Mouse (Mus musculus): ENCODE measurements around the gene Gm36864. TPM values are rescaled to one million over a fixed set of nuclear protein-coding genes. Genes with fewer than 3 reads are reported as not detected.
"Not testable (repeated sequence)": the region's sequence is repeated elsewhere in the genome, so short reads cannot be mapped to it uniquely, and the experiment has no call there.

Gene Gm36864
- total and polyA plus RNA-seq, 3 experiments, result 0.16 TPM; not detected in 2

DNA sequence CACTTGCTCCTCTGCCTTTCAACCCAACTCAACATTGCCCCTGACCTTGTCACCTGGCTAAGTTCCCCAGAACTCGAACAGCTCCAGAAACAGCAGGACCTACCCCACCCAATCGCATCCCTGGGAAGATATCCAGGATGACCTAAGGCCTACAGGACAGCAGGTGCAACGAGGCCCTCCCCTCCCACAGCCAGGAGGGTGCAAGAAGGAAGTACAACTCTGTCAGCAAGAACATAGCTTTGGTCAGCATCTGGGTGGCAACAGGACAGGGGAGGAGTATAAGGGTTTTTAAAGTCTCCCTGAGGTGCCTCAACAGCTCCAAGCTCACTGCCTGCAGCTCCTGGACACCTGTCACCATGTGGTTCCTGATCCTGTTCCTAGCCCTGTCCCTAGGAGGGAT is 38.1 kb upstream of the Gm36864 start, which contains the start of gene Klk1b3:
Gene Klk1b3 (plus strand): TSS at position 301 of the 400 bp plus-strand sequence.
- Histone ChIP-seq H3K4me1 (ENCODE audit: control insufficient read depth in 1 of 2, insufficient read depth in 2 of 2) (no peaks in the 10 kb centered on the region), H3K4me2 (ENCODE audit: insufficient read depth, low read depth, poor library complexity, severe bottlenecking) (no peak within 1 kb of the TSS), H3K4me3 (replicated peaks in 1 of 3; ENCODE audit: low read depth in 2 of 3, low read length in 2 of 3, poor library complexity in 1 of 3) (no peak within 1 kb of the TSS), H3K9ac (ENCODE audit: insufficient read depth, low read depth) (no peak within 1 kb of the TSS), H3K9me3 (replicated peaks; ENCODE audit: low read length) (no peaks in the 10 kb centered on the region), H3K36me3 (replicated peaks in 1 of 2; ENCODE audit: control insufficient read depth in 1 of 2, insufficient read depth in 1 of 2, low read length in 1 of 2) (no peaks in the 10 kb centered on the region), H3K27ac (ENCODE audit: insufficient read depth, low read depth) (no peak within 1 kb of the TSS), H3K79me2 (replicated peaks; ENCODE audit: control insufficient read depth, extremely low read depth, insufficient read depth, poor library complexity, severe bottlenecking) (no peaks in the 10 kb centered on the region), H3K27me3 (replicated peaks) (peaks cover 38% of the 10 kb centered on the region)
- no peak for DNase-seq (ENCODE audit: extremely low read depth)
- TF ChIP-seq USF1 (IDR thresholded peaks at IDR 0.05; ENCODE audit: low read depth, low read length) (no peak), USF2 (conservative IDR thresholded peaks at IDR 0.05; ENCODE audit: low read depth, low read length) (no peak), NRF1 (IDR thresholded peaks at IDR 0.05; ENCODE audit: low read depth, low read length) (no peak), JUN (IDR thresholded peaks at IDR 0.05; ENCODE audit: insufficient read depth, low read depth, low read length) (no peak), MXI1 (IDR thresholded peaks at IDR 0.05; ENCODE audit: low read depth, low read length) (no peak), UBTF (IDR thresholded peaks at IDR 0.05; ENCODE audit: low read depth, low read length) (no peak), NELFE (IDR thresholded peaks at IDR 0.05; ENCODE audit: low read depth, low read length) (no peak), ZMIZ1 (IDR thresholded peaks at IDR 0.05; ENCODE audit: low read depth, low read length) (no peak)
- in situ Hi-C loops (cut with MboI; ENCODE audit: low pct_ligation_motif_present, low pct_unique_long_range_greater_than_20kb, low sequenced_read_pairs) (loop anchor here (5.0 kb wide), 2 partner anchors 76 to 136 kb away; no protein-coding TSS in a partner anchor), dilution Hi-C loops (cut with MboI; ENCODE audit: extremely low pct_ligation_motif_present, extremely low pct_unique_long_range_greater_than_20kb, low sequenced_read_pairs) (no loop called here)

DNA sequence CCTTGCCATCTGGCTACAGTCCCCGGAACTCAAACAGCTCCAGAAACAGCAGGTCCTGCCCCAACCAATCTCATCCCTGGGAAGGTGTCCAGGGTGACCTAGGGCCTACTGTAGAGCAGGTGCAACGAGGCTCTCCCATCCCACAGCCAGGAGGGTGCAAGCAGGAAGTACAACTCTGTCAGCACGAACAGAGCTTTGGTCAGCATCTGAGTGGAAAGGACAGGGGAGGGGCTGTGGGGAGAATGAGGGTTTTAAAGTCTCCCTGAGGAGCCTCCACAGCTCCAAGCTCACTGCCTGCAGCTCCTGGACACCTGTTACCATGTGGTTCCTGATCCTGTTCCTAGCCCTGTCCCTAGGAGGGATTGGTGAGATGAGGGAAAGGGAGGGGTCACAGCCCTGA is 28.8 kb upstream of the Gm36864 start, which contains the start of gene Klk1b4:
Gene Klk1b4 (plus strand): TSS at position 301 of the 400 bp plus-strand sequence.
- H3K79me2 ChIP-seq (replicated peaks; ENCODE audit: control insufficient read depth, extremely low read depth, insufficient read depth, poor library complexity, severe bottlenecking); in situ Hi-C loops (cut with MboI; ENCODE audit: low pct_ligation_motif_present, low pct_unique_long_range_greater_than_20kb, low sequenced_read_pairs); H3K4me2 ChIP-seq (ENCODE audit: insufficient read depth, low read depth, poor library complexity, severe bottlenecking); H3K4me1 ChIP-seq (ENCODE audit: control insufficient read depth in 1 of 2, insufficient read depth in 2 of 2); H3K27ac ChIP-seq (ENCODE audit: insufficient read depth, low read depth); H3K36me3 ChIP-seq (replicated peaks in 1 of 2; ENCODE audit: control insufficient read depth in 1 of 2, insufficient read depth in 1 of 2, low read length in 1 of 2); H3K9ac ChIP-seq (ENCODE audit: insufficient read depth, low read depth); DNase-seq (ENCODE audit: extremely low read depth); dilution Hi-C loops (cut with MboI; ENCODE audit: extremely low pct_ligation_motif_present, extremely low pct_unique_long_range_greater_than_20kb, low sequenced_read_pairs); H3K4me3 ChIP-seq (replicated peaks in 1 of 3; ENCODE audit: low read depth in 2 of 3, low read length in 2 of 3, poor library complexity in 1 of 3); H3K9me3 ChIP-seq (replicated peaks; ENCODE audit: low read length): not testable (repeated sequence)
- H3K27me3 ChIP-seq (replicated peaks), result peaks cover 54% of the 10 kb centered on the region

DNA sequence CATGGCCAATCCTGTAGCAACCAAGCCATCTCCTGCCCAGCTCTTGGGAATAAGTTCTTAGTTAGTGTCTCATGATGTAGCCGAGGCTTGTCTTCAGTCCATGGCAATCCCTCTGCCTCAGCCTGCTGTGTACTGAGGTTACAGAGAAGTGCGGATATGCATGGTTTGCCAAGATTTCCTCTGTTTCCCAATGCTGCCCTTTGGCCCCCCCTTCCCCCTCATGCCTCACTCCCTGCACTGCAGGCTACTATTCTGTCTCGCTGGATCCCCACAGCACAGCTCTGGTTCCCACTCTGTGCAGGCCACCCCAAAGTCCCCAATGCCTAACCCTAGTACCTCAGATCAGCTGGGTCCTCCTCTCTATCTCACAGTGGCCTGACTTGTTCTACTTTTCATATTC is 27.7 kb upstream of the Gm36864 start:
- H3K4me1 ChIP-seq (ENCODE audit: control insufficient read depth in 1 of 2, insufficient read depth in 2 of 2), result peaks cover 0 to 4% of the 10 kb centered on the region in 2 experiments; a peak in 1 of 4 replicates
- H3K27ac ChIP-seq (ENCODE audit: insufficient read depth, low read depth), result no peak overlapping the region
- H3K4me3 ChIP-seq (replicated peaks in 1 of 3; ENCODE audit: low read depth in 2 of 3, low read length in 2 of 3, poor library complexity in 1 of 3), result no peak overlapping the region
- H3K9ac ChIP-seq (ENCODE audit: insufficient read depth, low read depth), result no peak overlapping the region
- no peak for TF ChIP-seq RAD21 (IDR thresholded peaks at IDR 0.05; ENCODE audit: low read depth, low read length)
- TF ChIP-seq E2F4 (IDR thresholded peaks at IDR 0.05; ENCODE audit: insufficient replicate concordance, low read depth, low read length), result no peak
- TF ChIP-seq ZMIZ1 (IDR thresholded peaks at IDR 0.05; ENCODE audit: low read depth, low read length), result no peak
- TF ChIP-seq POLR2AphosphoS2 (IDR thresholded peaks at IDR 0.05; ENCODE audit: low read depth, low read length), result no peak
- no peak for TF ChIP-seq IRF4 (IDR thresholded peaks at IDR 0.05; ENCODE audit: low read depth, low read length)
- no peak for TF ChIP-seq ZC3H11A (IDR thresholded peaks at IDR 0.05; ENCODE audit: low read depth, low read length)
- TF ChIP-seq MAZ (IDR thresholded peaks at IDR 0.05; ENCODE audit: low read depth, low read length), result no peak
- TF ChIP-seq USF1 (IDR thresholded peaks at IDR 0.05; ENCODE audit: low read depth, low read length), result no peak
- TF ChIP-seq MAX (IDR thresholded peaks at IDR 0.05; ENCODE audit: low read length), result no peak
- TF ChIP-seq MYC (IDR thresholded peaks at IDR 0.05; ENCODE audit: low read depth, low read length), result no peak
- no peak for TF ChIP-seq ELF1 (IDR thresholded peaks at IDR 0.05; ENCODE audit: low read depth, low read length)
- no peak for TF ChIP-seq EP300 (IDR thresholded peaks at IDR 0.05; ENCODE audit: low read length)
- TF ChIP-seq ZKSCAN1 (IDR thresholded peaks at IDR 0.05; ENCODE audit: borderline replicate concordance, low read depth, low read length), result no peak
- TF ChIP-seq SMC3 (IDR thresholded peaks at IDR 0.05; ENCODE audit: low read depth, low read length), result no peak
- no peak for TF ChIP-seq CHD1 (IDR thresholded peaks at IDR 0.05; ENCODE audit: low read depth, low read length)
- dilution Hi-C loops (cut with MboI; ENCODE audit: extremely low pct_ligation_motif_present, extremely low pct_unique_long_range_greater_than_20kb, low sequenced_read_pairs) (no loop called here), in situ Hi-C loops (cut with MboI; ENCODE audit: low pct_ligation_motif_present, low pct_unique_long_range_greater_than_20kb, low sequenced_read_pairs) (no loop called here)
- no peak overlapping the region for H3K4me2 ChIP-seq (ENCODE audit: insufficient read depth, low read depth, poor library complexity, severe bottlenecking)
- H3K27me3 ChIP-seq (replicated peaks), result peaks cover 56% of the 10 kb centered on the region
- DNase-seq (ENCODE audit: extremely low read depth), result no peak
- no peaks in the 10 kb centered on the region for H3K36me3 ChIP-seq (replicated peaks in 1 of 2; ENCODE audit: control insufficient read depth in 1 of 2, insufficient read depth in 1 of 2, low read length in 1 of 2)
- no peaks in the 10 kb centered on the region for H3K79me2 ChIP-seq (replicated peaks; ENCODE audit: control insufficient read depth, extremely low read depth, insufficient read depth, poor library complexity, severe bottlenecking)
- no peaks in the 10 kb centered on the region for H3K9me3 ChIP-seq (replicated peaks; ENCODE audit: low read length)
